Mouse (Mus musculus): ENCODE data around the gene Pld4. TPM values are rescaled to one million over a fixed set of nuclear protein-coding genes. Genes with fewer than 3 reads are reported as not detected.
"Not testable (repeated sequence)": the region's sequence is repeated elsewhere in the genome, so short reads cannot be mapped to it uniquely, and the experiment has no call there.

The Pld4 gene
- total and polyA plus RNA-seq, 3 experiments: 112 to 226 (median 149) TPM

DNA sequence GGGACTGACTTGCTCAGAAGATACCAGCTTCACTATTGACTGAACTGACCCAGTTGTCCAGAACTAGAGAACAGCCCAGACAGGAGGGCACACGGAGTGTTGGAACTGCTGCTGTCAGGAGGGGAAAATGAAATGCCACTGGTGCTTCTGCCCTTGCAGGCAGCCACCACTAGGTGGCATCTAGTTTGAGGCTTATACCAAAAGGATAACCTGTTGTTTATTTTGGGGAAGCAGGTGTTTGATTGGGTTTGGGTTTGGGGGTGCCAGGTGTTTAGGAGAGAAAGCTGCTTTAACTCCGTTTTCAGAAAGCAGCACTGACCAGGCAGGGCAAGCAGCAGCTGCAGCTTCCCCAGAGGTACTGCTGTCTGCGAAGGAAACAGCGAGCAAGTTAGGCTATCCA is 55.8 kb downstream of the Pld4 start:
- peaks cover 45 to 93% of the 10 kb centered on the region in 2 experiments for H3K36me3 ChIP-seq (replicated peaks in 1 of 2; ENCODE audit: control insufficient read depth in 1 of 2, insufficient read depth in 1 of 2, low read length in 1 of 2)
- peak; percentile 82 for TF ChIP-seq SMC3 (IDR thresholded peaks at IDR 0.05; ENCODE audit: low read depth, low read length)
- TF ChIP-seq RAD21 (IDR thresholded peaks at IDR 0.05; ENCODE audit: low read depth, low read length): peak; percentile 49
- no peak for TF ChIP-seq CHD1 (IDR thresholded peaks at IDR 0.05; ENCODE audit: low read depth, low read length)
- 0 out of 2 replicates have a peak, but pooled peaks have one; percentile 23 for TF ChIP-seq TCF12 (IDR thresholded peaks at IDR 0.05; ENCODE audit: low read depth, low read length)
- peak; percentile 84 to 91 for TF ChIP-seq CTCF (conservative IDR thresholded peaks at IDR 0.05 in 1 of 2, IDR thresholded peaks at IDR 0.05 in 1 of 2; ENCODE audit: low read depth in 2 of 2, low read length in 2 of 2)
- H3K4me2 ChIP-seq (ENCODE audit: insufficient read depth, low read depth, poor library complexity, severe bottlenecking): no peak overlapping the region
- dilution Hi-C loops (cut with MboI; ENCODE audit: extremely low pct_ligation_motif_present, extremely low pct_unique_long_range_greater_than_20kb, low sequenced_read_pairs) (loop anchor here (10.0 kb wide), 1 partner anchor 71 kb away; no protein-coding TSS in a partner anchor), in situ Hi-C loops (cut with MboI; ENCODE audit: low pct_ligation_motif_present, low pct_unique_long_range_greater_than_20kb, low sequenced_read_pairs) (no loop called here)
- peaks cover 15% of the 10 kb centered on the region for H3K79me2 ChIP-seq (replicated peaks; ENCODE audit: control insufficient read depth, extremely low read depth, insufficient read depth, poor library complexity, severe bottlenecking)
- peak; percentile 51 for DNase-seq (ENCODE audit: extremely low read depth)
- H3K27me3 ChIP-seq (replicated peaks): no peaks in the 10 kb centered on the region
- H3K9me3 ChIP-seq (replicated peaks; ENCODE audit: low read length): no peaks in the 10 kb centered on the region
- no peak overlapping the region for H3K9ac ChIP-seq (ENCODE audit: insufficient read depth, low read depth)
- H3K4me1 ChIP-seq (ENCODE audit: control insufficient read depth in 1 of 2, insufficient read depth in 2 of 2): peaks cover 0 to 8% of the 10 kb centered on the region in 2 experiments; a peak in 1 of 4 replicates
- H3K27ac ChIP-seq (ENCODE audit: insufficient read depth, low read depth): no peak overlapping the region
- no peak overlapping the region for H3K4me3 ChIP-seq (replicated peaks in 1 of 3; ENCODE audit: low read depth in 2 of 3, low read length in 2 of 3, poor library complexity in 1 of 3)

DNA sequence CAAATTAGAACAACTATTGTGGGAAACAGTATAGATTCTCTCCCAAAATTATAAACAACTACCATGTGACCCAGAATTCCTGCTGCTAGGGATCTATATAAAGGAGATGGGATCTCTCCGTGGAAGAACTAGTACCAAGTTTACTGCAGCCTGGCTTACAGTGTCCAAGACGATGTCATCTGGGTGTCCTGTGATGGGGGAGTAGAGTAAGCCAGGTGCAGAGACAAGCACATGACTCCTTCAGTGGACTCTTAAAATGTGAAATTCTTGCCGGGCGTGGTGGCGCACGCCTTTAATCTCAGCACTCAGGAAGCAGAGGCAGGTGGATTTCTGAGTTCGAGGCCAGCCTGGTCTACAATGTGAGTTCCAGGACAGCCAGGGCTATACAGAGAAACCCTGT is 56.4 kb downstream of the Pld4 start:
- peaks cover 21% of the 10 kb centered on the region for H3K79me2 ChIP-seq (replicated peaks; ENCODE audit: control insufficient read depth, extremely low read depth, insufficient read depth, poor library complexity, severe bottlenecking)
- H3K27me3 ChIP-seq (replicated peaks); H3K4me1 ChIP-seq (ENCODE audit: control insufficient read depth in 1 of 2, insufficient read depth in 2 of 2); H3K4me3 ChIP-seq (replicated peaks in 1 of 3; ENCODE audit: low read depth in 2 of 3, low read length in 2 of 3, poor library complexity in 1 of 3); H3K27ac ChIP-seq (ENCODE audit: insufficient read depth, low read depth); H3K9ac ChIP-seq (ENCODE audit: insufficient read depth, low read depth); H3K4me2 ChIP-seq (ENCODE audit: insufficient read depth, low read depth, poor library complexity, severe bottlenecking); H3K9me3 ChIP-seq (replicated peaks; ENCODE audit: low read length); DNase-seq (ENCODE audit: extremely low read depth); in situ Hi-C loops (cut with MboI; ENCODE audit: low pct_ligation_motif_present, low pct_unique_long_range_greater_than_20kb, low sequenced_read_pairs): not testable (repeated sequence)
- dilution Hi-C loops (cut with MboI; ENCODE audit: extremely low pct_ligation_motif_present, extremely low pct_unique_long_range_greater_than_20kb, low sequenced_read_pairs): loop anchor here (10.0 kb wide), 1 partner anchor 72 kb away; no protein-coding TSS in a partner anchor
- H3K36me3 ChIP-seq (replicated peaks in 1 of 2; ENCODE audit: control insufficient read depth in 1 of 2, insufficient read depth in 1 of 2, low read length in 1 of 2): peaks cover 50 to 94% of the 10 kb centered on the region in 2 experiments

Other genes with a start within 250 kb of the Pld4 start
- gene Tmem179, start 243.9 kb upstream of the Pld4 start, total RNA-seq (2012; rRNA removed): not detected in 2 replicates
- gene Tmem179, start 243.9 kb upstream of the Pld4 start, total RNA-seq (2014; rRNA removed): not detected in 2 replicates
- not detected in 2 replicates for gene Tmem179, start 243.9 kb upstream of the Pld4 start, polyA plus RNA-seq (2012; ENCODE audit: insufficient read length, low read depth)
- 29.7 and 36.6 TPM in 2 replicates for gene Inf2, start 171.9 kb upstream of the Pld4 start, total RNA-seq (2012; rRNA removed)
- gene Inf2, start 171.9 kb upstream of the Pld4 start, total RNA-seq (2014; rRNA removed): 13.5 and 13.9 TPM in 2 replicates
- 129 and 131 TPM in 2 replicates for gene Inf2, start 171.9 kb upstream of the Pld4 start, polyA plus RNA-seq (2012; ENCODE audit: insufficient read length, low read depth)
- gene Adssl1, start 140.6 kb upstream of the Pld4 start, total RNA-seq (2012; rRNA removed): 9.4 and 10.7 TPM in 2 replicates
- gene Adssl1, start 140.6 kb upstream of the Pld4 start, total RNA-seq (2014; rRNA removed): 10.2 and 11.8 TPM in 2 replicates
- gene Adssl1, start 140.6 kb upstream of the Pld4 start, polyA plus RNA-seq (2012; ENCODE audit: insufficient read length, low read depth): 29.4 and 37.1 TPM in 2 replicates
- gene Siva1, start 116.0 kb upstream of the Pld4 start, total RNA-seq (2012; rRNA removed): 137 and 149 TPM in 2 replicates
- gene Siva1, start 116.0 kb upstream of the Pld4 start, total RNA-seq (2014; rRNA removed): 78.1 and 81.9 TPM in 2 replicates
- 135 and 158 TPM in 2 replicates for gene Siva1, start 116.0 kb upstream of the Pld4 start, polyA plus RNA-seq (2012; ENCODE audit: insufficient read length, low read depth)
- 66.6 and 79.9 TPM in 2 replicates for gene Akt1, start 85.8 kb upstream of the Pld4 start, total RNA-seq (2012; rRNA removed)
- gene Akt1, start 85.8 kb upstream of the Pld4 start, total RNA-seq (2014; rRNA removed): 69.8 and 74.4 TPM in 2 replicates
- gene Akt1, start 85.8 kb upstream of the Pld4 start, polyA plus RNA-seq (2012; ENCODE audit: insufficient read length, low read depth): 144 and 178 TPM in 2 replicates
- gene Zbtb42, start 81.8 kb upstream of the Pld4 start, total RNA-seq (2012; rRNA removed): 0.30 and 0.63 TPM in 2 replicates
- gene Zbtb42, start 81.8 kb upstream of the Pld4 start, total RNA-seq (2014; rRNA removed): not detected in 2 replicates
- gene Zbtb42, start 81.8 kb upstream of the Pld4 start, polyA plus RNA-seq (2012; ENCODE audit: insufficient read length, low read depth): 0.08 and 0.11 TPM in 2 replicates
- gene Cep170b, start 40.2 kb upstream of the Pld4 start, total RNA-seq (2012; rRNA removed): 30.6 and 39.1 TPM in 2 replicates
- gene Cep170b, start 40.2 kb upstream of the Pld4 start, total RNA-seq (2014; rRNA removed): 44.4 and 48.1 TPM in 2 replicates
- 44.4 and 63.1 TPM in 2 replicates for gene Cep170b, start 40.2 kb upstream of the Pld4 start, polyA plus RNA-seq (2012; ENCODE audit: insufficient read length, low read depth)
- gene Ahnak2, start 42.0 kb downstream of the Pld4 start, total RNA-seq (2012; rRNA removed): 16.2 and 27.7 TPM in 2 replicates
- 2.0 and 3.1 TPM in 2 replicates for gene Ahnak2, start 42.0 kb downstream of the Pld4 start, total RNA-seq (2014; rRNA removed)
- 14.4 and 14.6 TPM in 2 replicates for gene Ahnak2, start 42.0 kb downstream of the Pld4 start, polyA plus RNA-seq (2012; ENCODE audit: insufficient read length, low read depth)
- gene Clba1, start 48.3 kb downstream of the Pld4 start, total RNA-seq (2012; rRNA removed): 3.1 and 3.5 TPM in 2 replicates
- 2.5 TPM in 2 replicates for gene Clba1, start 48.3 kb downstream of the Pld4 start, total RNA-seq (2014; rRNA removed)
- gene Clba1, start 48.3 kb downstream of the Pld4 start, polyA plus RNA-seq (2012; ENCODE audit: insufficient read length, low read depth): 3.0 and 3.5 TPM in 2 replicates
- 78.0 and 90.6 TPM in 2 replicates for gene Cdca4, start 68.8 kb downstream of the Pld4 start, total RNA-seq (2012; rRNA removed)
- gene Cdca4, start 68.8 kb downstream of the Pld4 start, total RNA-seq (2014; rRNA removed): 111 and 128 TPM in 2 replicates
- 68.3 and 78.0 TPM in 2 replicates for gene Cdca4, start 68.8 kb downstream of the Pld4 start, polyA plus RNA-seq (2012; ENCODE audit: insufficient read length, low read depth)
- 31.1 and 44.7 TPM in 2 replicates for gene Gpr132, start 107.6 kb downstream of the Pld4 start, total RNA-seq (2012; rRNA removed)
- gene Gpr132, start 107.6 kb downstream of the Pld4 start, total RNA-seq (2014; rRNA removed): 19.4 and 24.4 TPM in 2 replicates
- 50.9 and 62.1 TPM in 2 replicates for gene Gpr132, start 107.6 kb downstream of the Pld4 start, polyA plus RNA-seq (2012; ENCODE audit: insufficient read length, low read depth)
- 3.8 and 7.6 TPM in 2 replicates for gene Jag2, start 169.1 kb downstream of the Pld4 start, total RNA-seq (2012; rRNA removed)
- gene Jag2, start 169.1 kb downstream of the Pld4 start, total RNA-seq (2014; rRNA removed): 0.34 and 0.69 TPM in 2 replicates
- 0.59 and 0.80 TPM in 2 replicates for gene Jag2, start 169.1 kb downstream of the Pld4 start, polyA plus RNA-seq (2012; ENCODE audit: insufficient read length, low read depth)
- gene Nudt14, start 181.5 kb downstream of the Pld4 start, total RNA-seq (2012; rRNA removed): 15.9 and 23.9 TPM in 2 replicates
- gene Nudt14, start 181.5 kb downstream of the Pld4 start, total RNA-seq (2014; rRNA removed): 17.7 and 19.7 TPM in 2 replicates
- 20.0 and 20.7 TPM in 2 replicates for gene Nudt14, start 181.5 kb downstream of the Pld4 start, polyA plus RNA-seq (2012; ENCODE audit: insufficient read length, low read depth)
- 10.8 and 11.9 TPM in 2 replicates for gene Btbd6, start 215.8 kb downstream of the Pld4 start, total RNA-seq (2012; rRNA removed)
- gene Btbd6, start 215.8 kb downstream of the Pld4 start, total RNA-seq (2014; rRNA removed): 4.3 and 5.6 TPM in 2 replicates
- gene Btbd6, start 215.8 kb downstream of the Pld4 start, polyA plus RNA-seq (2012; ENCODE audit: insufficient read length, low read depth): 8.0 and 9.9 TPM in 2 replicates
- 30.8 and 31.2 TPM in 2 replicates for gene Brf1, start 240.0 kb downstream of the Pld4 start, total RNA-seq (2012; rRNA removed)
- 15.9 and 18.1 TPM in 2 replicates for gene Brf1, start 240.0 kb downstream of the Pld4 start, total RNA-seq (2014; rRNA removed)
- 29.6 and 30.6 TPM in 2 replicates for gene Brf1, start 240.0 kb downstream of the Pld4 start, polyA plus RNA-seq (2012; ENCODE audit: insufficient read length, low read depth)